Mouse (Mus musculus): ENCODE measurements around the gene Rbbp6. TPM values are rescaled to one million over a fixed set of nuclear protein-coding genes. Genes with fewer than 3 reads are reported as not detected.

The Rbbp6 gene
- polyA plus RNA-seq, 1 experiment, result 18.3 TPM

DNA sequence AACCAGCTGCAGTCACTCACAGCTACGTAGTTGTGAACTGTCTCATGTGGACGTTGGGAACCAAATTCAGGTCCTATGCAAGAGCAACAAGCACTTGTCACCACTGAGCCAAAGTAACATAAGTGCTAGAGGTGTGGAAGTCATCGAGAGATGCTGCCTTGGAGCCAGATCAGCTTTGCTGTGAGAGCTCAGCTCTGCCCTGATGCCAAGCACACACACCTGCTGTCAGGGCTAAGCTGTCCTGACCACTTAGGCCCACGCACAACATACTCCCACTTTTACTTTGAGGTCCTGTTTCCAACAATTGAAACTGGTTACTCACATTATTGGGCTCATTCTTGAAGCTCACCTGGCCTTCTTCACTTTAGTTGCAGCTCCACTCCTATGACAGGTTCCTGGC, 37.7 kb downstream of the Rbbp6 start:
- Histone ChIP-seq H3K4me1 (ENCODE audit: control insufficient read depth, insufficient read depth, insufficient read length, low read length) (peaks cover 2% of the 10 kb centered on the region; the same call in 1 of the 2 replicates), H3K4me3 (ENCODE audit: insufficient read depth, low read depth, low read length) (no peak overlapping the region)

DNA sequence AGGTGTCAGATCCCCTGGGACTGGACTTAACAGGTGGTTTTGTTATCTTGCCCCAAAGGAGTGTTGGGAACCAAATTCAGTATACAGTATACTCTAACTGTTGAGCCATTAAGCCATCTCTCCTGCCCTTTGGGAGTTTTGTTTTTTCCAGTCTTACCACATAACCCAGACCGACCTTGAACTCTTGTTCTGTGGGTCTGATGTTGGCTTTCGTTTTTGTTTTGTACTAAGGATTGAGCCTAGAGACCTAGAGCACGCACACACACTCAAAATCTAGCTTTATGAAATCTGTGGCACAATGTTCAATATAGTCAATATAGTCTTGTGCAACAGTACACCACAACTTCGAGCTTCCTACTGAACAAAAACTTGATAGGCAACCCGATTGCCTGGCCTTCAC, 39.0 kb downstream of the Rbbp6 start:
- Histone ChIP-seq H3K27ac (replicated peaks; ENCODE audit: low read depth, low read length) (no peak overlapping the region), H3K4me3 (ENCODE audit: insufficient read depth, low read depth, low read length) (no peak overlapping the region), H3K4me1 (ENCODE audit: control insufficient read depth, insufficient read depth, insufficient read length, low read length) (peaks cover 2% of the 10 kb centered on the region; the same call in 1 of the 2 replicates)

More for the DNA sequence above, 37.7 kb downstream of the Rbbp6 start:
- no peak overlapping the region for H3K27ac ChIP-seq (replicated peaks; ENCODE audit: low read depth, low read length)

DNA sequence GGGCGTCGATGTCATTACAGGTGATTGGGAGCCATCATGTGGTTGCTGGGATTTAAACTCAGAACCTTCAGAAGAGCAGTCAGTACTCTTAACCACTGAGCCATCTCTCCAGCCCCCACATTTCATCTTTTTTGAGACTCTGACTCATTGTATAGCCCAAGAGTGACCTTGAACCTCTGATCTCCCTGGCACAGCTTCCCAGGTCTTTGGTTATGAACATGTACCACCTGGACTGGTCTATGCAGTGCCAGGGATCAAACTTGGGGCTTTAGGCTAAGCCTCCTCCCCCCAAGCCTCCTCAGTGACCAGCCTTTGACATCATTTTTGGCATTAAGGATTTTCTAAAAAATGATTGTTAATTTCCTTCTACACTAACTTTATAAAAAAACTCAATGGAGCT, 40.8 kb downstream of the Rbbp6 start:
- no peak overlapping the region for H3K4me3 ChIP-seq (ENCODE audit: insufficient read depth, low read depth, low read length)
- H3K4me1 ChIP-seq (ENCODE audit: control insufficient read depth, insufficient read depth, insufficient read length, low read length), result no peaks in the 10 kb centered on the region
- H3K27ac ChIP-seq (replicated peaks; ENCODE audit: low read depth, low read length), result no peak overlapping the region

DNA sequence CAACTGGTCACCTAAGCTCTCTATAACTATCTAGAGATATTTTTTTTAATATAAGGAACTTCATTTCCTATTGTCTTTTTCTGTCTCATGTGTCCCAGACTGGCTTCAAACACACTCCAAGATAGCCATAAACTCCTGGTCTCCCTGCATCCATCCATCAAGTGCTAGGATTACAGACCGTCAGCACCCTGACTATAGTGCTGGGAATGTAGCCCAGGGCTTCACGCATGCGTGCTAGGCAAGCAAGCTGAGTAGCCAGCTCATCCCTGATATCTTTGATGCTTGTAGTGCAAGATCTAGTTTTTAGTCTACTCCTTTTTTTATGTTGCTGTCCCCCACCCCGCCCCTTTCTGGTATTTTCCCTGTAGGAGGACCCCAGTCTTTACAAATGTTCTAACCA, 42.3 kb downstream of the Rbbp6 start:
- H3K27ac ChIP-seq (replicated peaks; ENCODE audit: low read depth, low read length), result no peak overlapping the region
- H3K4me3 ChIP-seq (ENCODE audit: insufficient read depth, low read depth, low read length), result no peak overlapping the region
- no peaks in the 10 kb centered on the region for H3K4me1 ChIP-seq (ENCODE audit: control insufficient read depth, insufficient read depth, insufficient read length, low read length)

- Histone ChIP-seq H3K4me1 (ENCODE audit: control insufficient read depth, insufficient read depth, insufficient read length, low read length) (no peaks in the 10 kb centered on the region), H3K27ac (replicated peaks; ENCODE audit: low read depth, low read length) (no peak overlapping the region), H3K4me3 (ENCODE audit: insufficient read depth, low read depth, low read length) (no peak overlapping the region)
Observed at GRCm38 (mm10) chr7:123013466-123013865, 48.0 kb downstream of the Rbbp6 start.

DNA sequence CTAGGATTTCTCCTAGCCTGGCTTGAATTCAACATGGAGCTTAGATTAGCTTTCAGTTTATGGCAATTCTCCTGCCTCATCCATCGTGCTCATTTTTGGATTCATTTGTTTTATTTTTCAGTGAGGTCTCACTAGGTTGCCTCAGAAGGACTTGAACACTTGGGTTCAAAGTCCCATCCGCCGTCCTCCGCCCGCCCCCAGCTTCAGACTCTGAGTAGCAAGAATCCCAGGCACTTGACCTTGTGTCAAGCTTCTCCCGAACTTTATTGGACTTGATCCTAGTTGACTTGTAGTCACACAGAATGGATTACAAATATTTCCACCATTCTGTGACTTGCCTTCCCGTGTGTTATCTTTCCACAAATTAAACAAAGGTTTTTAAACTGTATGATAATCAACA, 49.2 kb downstream of the Rbbp6 start:
- no peak overlapping the region for H3K4me3 ChIP-seq (ENCODE audit: insufficient read depth, low read depth, low read length)
- no peak overlapping the region for H3K27ac ChIP-seq (replicated peaks; ENCODE audit: low read depth, low read length)
- no peaks in the 10 kb centered on the region for H3K4me1 ChIP-seq (ENCODE audit: control insufficient read depth, insufficient read depth, insufficient read length, low read length)

GRCm38 (mm10) chr7:123017627-123018026, 52.1 kb downstream of the Rbbp6 start:
- Histone ChIP-seq H3K27ac (replicated peaks; ENCODE audit: low read depth, low read length) (no peak overlapping the region), H3K4me1 (ENCODE audit: control insufficient read depth, insufficient read depth, insufficient read length, low read length) (no peaks in the 10 kb centered on the region), H3K4me3 (ENCODE audit: insufficient read depth, low read depth, low read length) (no peak overlapping the region)

DNA sequence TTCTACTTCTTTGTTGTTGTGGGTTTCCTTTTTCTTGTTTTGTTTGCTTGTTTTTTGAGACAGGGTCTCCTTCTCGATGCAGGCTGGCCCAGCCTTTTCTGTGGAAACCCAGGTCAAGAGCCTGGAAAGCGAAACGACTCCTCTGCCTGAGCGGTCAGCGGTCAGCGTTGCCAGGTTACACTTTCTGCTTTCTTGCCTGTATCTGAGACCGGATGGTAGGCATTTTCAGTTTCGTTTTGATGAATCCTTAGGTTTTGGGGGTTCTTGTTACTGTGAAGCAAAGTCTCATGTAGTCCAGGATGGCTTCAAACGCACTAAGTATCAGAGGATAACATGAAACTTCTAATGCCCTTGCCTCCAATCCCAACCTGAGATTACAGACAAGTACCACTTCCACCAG, 59.6 kb downstream of the Rbbp6 start:
- Histone ChIP-seq H3K27ac (replicated peaks; ENCODE audit: low read depth, low read length) (no peak overlapping the region), H3K4me3 (ENCODE audit: insufficient read depth, low read depth, low read length) (peak overlapping the region; percentile 25; the same call in 1 of the 2 replicates), H3K4me1 (ENCODE audit: control insufficient read depth, insufficient read depth, insufficient read length, low read length) (no peaks in the 10 kb centered on the region)

- H3K27ac ChIP-seq (replicated peaks; ENCODE audit: low read depth, low read length), result no peak overlapping the region
- no peaks in the 10 kb centered on the region; the same call in 1 of the 2 replicates for H3K4me1 ChIP-seq (ENCODE audit: control insufficient read depth, insufficient read depth, insufficient read length, low read length)
- H3K4me3 ChIP-seq (ENCODE audit: insufficient read depth, low read depth, low read length), result no peak overlapping the region
Observed at GRCm38 (mm10) chr7:123030295-123030694, 64.8 kb downstream of the Rbbp6 start.

GRCm38 (mm10) chr7:123030709-123031181, 65.3 kb downstream of the Rbbp6 start:
- Histone ChIP-seq H3K4me1 (ENCODE audit: control insufficient read depth, insufficient read depth, insufficient read length, low read length) (no peaks in the 10 kb centered on the region; the same call in 1 of the 2 replicates), H3K4me3 (ENCODE audit: insufficient read depth, low read depth, low read length) (0 out of 2 replicates have a peak overlapping the region, but pooled peaks have one; percentile 11), H3K27ac (replicated peaks; ENCODE audit: low read depth, low read length) (no peak overlapping the region)

DNA sequence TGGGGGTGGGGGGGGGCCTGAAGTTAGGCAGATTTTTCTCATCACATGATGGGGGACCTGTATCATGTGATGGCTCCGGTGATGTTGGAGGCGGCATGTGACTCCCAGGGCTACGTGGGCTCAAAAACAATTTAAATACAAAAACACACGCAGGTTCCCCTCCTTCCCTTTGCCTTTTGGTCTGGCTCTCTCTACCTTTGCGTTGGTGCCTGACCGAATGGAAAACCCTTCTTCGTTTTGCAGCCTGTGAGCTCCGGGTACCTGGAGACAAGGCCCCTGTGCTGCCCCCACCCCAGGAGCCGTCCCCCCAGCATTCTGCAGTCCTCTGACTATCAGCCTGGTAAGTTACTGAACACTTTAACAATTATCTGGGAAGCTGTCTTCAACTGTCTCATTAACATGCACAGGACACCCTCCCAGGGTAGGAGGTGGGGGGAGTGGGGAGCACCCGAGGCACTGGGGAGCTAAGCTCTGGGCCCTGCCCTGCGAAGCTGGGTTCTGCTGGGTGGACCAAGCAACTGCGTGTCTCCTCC, 65.8 kb downstream of the Rbbp6 start:
- no peak overlapping the region for H3K27ac ChIP-seq (replicated peaks; ENCODE audit: low read depth, low read length)
- no peak overlapping the region for H3K4me3 ChIP-seq (ENCODE audit: insufficient read depth, low read depth, low read length)
- H3K4me1 ChIP-seq (ENCODE audit: control insufficient read depth, insufficient read depth, insufficient read length, low read length), result no peaks in the 10 kb centered on the region; the same call in 1 of the 2 replicates

DNA sequence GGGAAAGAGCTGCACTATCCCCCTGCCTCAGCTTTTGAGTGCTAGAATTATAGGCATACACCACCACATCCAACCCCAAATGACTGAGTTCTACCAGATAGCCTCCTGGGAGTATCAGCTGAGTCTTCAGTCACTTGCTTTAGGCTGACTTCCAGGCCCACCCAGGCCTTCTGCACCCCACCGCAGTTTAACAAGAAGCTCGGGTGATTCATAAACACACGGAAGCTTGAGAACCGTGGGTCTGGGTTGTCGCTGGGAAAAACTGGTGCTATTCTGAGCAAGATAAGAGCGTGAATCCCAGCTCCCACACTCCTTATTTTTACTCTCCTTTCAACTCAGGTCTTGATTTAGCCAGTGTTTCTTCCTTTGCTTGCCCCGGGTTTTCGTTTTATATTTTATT, 69.8 kb downstream of the Rbbp6 start:
- Histone ChIP-seq H3K4me1 (ENCODE audit: control insufficient read depth, insufficient read depth, insufficient read length, low read length) (no peaks in the 10 kb centered on the region; the same call in 1 of the 2 replicates), H3K4me3 (ENCODE audit: insufficient read depth, low read depth, low read length) (no peak overlapping the region), H3K27ac (replicated peaks; ENCODE audit: low read depth, low read length) (no peak overlapping the region)

GRCm38 (mm10) chr7:123039302-123039701, 73.8 kb downstream of the Rbbp6 start:
- Histone ChIP-seq H3K27ac (replicated peaks; ENCODE audit: low read depth, low read length) (no peak overlapping the region), H3K4me3 (ENCODE audit: insufficient read depth, low read depth, low read length) (no peak overlapping the region), H3K4me1 (ENCODE audit: control insufficient read depth, insufficient read depth, insufficient read length, low read length) (no peaks in the 10 kb centered on the region)

- no peak overlapping the region for H3K4me3 ChIP-seq (ENCODE audit: insufficient read depth, low read depth, low read length)
Observed at GRCm38 (mm10) chr7:123045146-123045545, 79.7 kb downstream of the Rbbp6 start.

GRCm38 (mm10) chr7:123046473-123047091, 81.1 kb downstream of the Rbbp6 start:
- no peak overlapping the region for H3K27ac ChIP-seq (replicated peaks; ENCODE audit: low read depth, low read length)
- no peak overlapping the region for H3K4me3 ChIP-seq (ENCODE audit: insufficient read depth, low read depth, low read length)

More at GRCm38 (mm10) chr7:123045146-123045545, 79.7 kb downstream of the Rbbp6 start:
- Histone ChIP-seq H3K27ac (replicated peaks; ENCODE audit: low read depth, low read length) (no peak overlapping the region), H3K4me1 (ENCODE audit: control insufficient read depth, insufficient read depth, insufficient read length, low read length) (no peaks in the 10 kb centered on the region)

More at GRCm38 (mm10) chr7:123046473-123047091, 81.1 kb downstream of the Rbbp6 start:
- no peaks in the 10 kb centered on the region for H3K4me1 ChIP-seq (ENCODE audit: control insufficient read depth, insufficient read depth, insufficient read length, low read length)
